Mouse (Mus musculus) colon, adult 2 months (tissue): ENCODE measurements around the gene Rnft1. TPM values are rescaled to one million over a fixed set of nuclear protein-coding genes. Genes with fewer than 3 reads are reported as not detected.

Source experiments
- polyA plus RNA-seq: library from polyadenylated mRNA; depleted of rRNA; stranded (reverse); fragments of >200 nt; gene quantifications from 2 replicates; pipeline ENCODE4 v1.2.3, GENCODE M21; 2012; rRNA removed

Rnft1 gene
- 5.4 and 6.8 TPM in 2 replicates for polyA plus RNA-seq

DNA sequence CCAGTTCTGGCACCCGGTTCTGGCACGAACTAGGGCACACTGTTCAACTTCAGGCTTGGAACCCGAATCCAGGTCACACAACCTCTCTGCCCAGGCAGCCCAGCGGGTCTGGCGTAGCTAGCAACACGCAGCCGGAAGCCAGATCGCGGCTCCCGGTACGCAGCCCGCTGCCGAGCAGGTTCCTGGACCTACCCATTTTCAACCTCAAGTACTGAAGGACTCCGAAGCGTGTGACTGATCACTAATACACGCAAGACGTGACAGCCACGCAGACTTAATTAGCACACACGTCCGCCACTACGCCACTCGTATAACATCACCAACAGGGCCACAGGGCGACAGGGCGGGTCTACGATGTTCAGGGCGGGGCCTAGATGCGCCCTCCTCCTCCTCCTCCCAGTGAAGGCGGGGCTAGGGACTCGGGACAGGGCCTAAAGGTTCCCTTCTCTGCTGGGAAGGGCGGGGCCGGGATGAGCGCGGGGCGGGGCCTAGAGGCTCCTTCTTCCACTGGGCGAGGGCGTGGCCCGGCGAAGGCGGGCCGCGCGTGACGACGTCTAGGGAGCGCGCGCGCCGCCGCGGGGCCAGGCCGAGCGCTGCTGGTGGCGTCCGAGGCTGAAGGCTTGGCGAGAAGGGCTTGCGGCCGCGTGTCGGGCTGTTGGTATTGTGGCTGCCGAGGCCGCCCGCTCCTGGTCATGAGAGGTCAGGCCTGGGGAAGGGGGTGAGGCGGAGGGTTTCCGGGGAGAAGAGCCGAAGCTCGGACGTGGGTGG is at the start of gene Rnft1:
TSS of gene Rnft1 (plus strand) at position 557 of the 768 bp plus-strand sequence.

DNA sequence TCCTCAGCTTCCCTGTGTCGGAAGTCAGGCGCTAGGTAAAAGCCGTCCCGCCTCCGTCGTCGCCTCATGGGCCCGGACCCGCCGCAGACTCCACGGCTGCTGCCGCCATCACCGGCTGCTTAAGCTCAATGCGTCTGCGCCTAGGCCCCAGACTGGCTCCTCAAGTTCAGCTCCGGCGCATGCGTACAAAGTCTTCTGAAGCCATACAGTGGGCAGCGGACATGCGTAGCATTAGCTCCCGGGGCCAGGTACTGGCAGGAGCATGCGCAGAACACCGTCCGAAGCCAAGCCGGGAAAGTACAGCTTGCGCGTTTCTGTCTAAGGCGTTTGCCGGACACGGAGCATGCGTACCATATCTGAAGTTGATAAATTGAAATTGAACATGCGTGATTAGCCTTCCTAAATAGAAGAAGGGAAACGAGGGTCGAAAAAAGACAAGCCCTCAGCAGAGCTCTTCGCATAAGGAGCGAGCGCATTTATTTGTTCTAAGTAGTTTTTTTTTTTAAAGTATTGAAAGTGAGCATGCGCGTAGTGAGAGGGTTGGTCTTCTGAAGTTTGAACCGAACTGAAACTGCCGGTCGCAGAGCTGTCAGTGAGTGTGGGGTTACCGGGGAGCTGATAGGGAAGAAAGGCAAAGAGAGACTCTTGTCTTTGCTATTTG is 60.3 kb downstream of the Rnft1 start, which contains the start of the genes Rps6kb1 and Tubd1:
TSS of gene Rps6kb1 (minus strand) at position 167 of the 661 bp plus-strand sequence.
TSS of gene Tubd1 (plus strand) at position 353 of the 661 bp plus-strand sequence.

Other genes with a start within 250 kb of the Rnft1 start
- gene Ints2, start 227.1 kb upstream of the Rnft1 start, polyA plus RNA-seq: 3.7 and 6.0 TPM in 2 replicates
- gene Med13, start 127.1 kb upstream of the Rnft1 start, polyA plus RNA-seq: 7.3 and 8.3 TPM in 2 replicates
- gene Rps6kb1, start 60.1 kb downstream of the Rnft1 start, polyA plus RNA-seq: 3.6 and 7.0 TPM in 2 replicates
- gene Tubd1, start 60.3 kb downstream of the Rnft1 start, polyA plus RNA-seq: 1.2 TPM in 2 replicates
- 47.0 and 90.3 TPM in 2 replicates for gene Vmp1, start 199.2 kb downstream of the Rnft1 start, polyA plus RNA-seq
- 2.3 and 2.7 TPM in 2 replicates for gene Ptrh2, start 199.3 kb downstream of the Rnft1 start, polyA plus RNA-seq